Comparison of ENCODE assay signal across 12 mouse cellular contexts in the genomic region with DNA sequence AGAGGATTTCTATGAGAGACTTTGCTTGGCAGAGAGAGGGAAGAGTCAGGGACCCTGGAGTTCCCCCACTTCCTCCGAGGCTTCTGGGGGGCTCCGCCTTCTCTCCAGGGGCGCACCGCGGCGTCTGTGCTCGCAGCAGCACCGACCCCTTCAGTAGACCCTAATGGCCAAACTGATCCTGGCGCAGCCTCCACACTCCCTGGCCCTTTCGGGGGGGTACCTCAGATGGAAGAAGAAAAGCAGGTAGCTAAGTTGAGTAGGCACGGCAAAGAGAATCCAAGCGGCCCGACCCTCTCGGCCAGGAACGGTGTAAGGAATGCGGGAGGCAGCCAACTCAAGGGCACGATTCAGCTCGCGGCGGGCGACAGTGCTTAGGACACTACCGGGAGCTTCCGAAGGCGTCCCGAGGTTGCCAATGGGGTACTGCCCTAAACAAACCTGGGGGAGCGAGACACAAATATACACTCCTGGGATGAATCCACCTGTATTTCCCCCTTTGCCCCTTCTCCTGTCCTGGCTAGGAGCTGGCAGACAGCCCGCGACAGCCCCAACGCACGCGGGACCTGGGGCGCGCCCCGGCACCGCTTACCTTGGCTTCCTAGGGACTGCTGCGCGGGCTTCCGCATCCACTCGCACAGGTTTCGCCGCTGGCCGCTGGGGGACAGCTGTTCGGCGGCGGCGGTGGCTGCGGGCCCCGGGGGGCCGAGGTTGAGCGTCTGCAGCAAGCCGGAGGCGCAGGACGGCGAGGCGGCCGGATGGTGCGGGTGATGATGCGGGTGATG. TPM values are rescaled to one million over a fixed set of nuclear protein-coding genes. Genes with fewer than 3 reads are reported as not detected.
DNase-seq lines count a peak whose midpoint lies in the region; ATAC-seq and TF ChIP-seq lines count a peak whose summit lies in the region.
"Had no signal": no experiment of that assay in that cellular context is flagged by ENCODE, and none has a peak within 500 bp of the region (broad histone marks: within the 10 kb centered on the region; RNA-seq: fewer than 3 reads in every experiment).

No protein-coding gene starts in this region.

- WGBS in heart, embryonic 12.5 days, result under 1% methylated on average over 58 of the region's 58 CpGs
- under 1% methylated on average over 57 of the region's 58 CpGs for WGBS in embryonic facial prominence, embryonic 15.5 days
- 1% methylated on average over 58 of the region's 58 CpGs for WGBS in liver, embryonic 13.5 days (ENCODE audit: insufficient replicate concordance)

- H3K36me3 ChIP-seq in heart, embryonic 12.5 days, result no peaks in the 10 kb centered on the region
- no peaks in the 10 kb centered on the region for H3K36me3 ChIP-seq in E14TG2a.4 (ENCODE audit: insufficient read depth, low read length)
- H3K36me3 ChIP-seq in embryonic facial prominence, embryonic 15.5 days, result no peaks in the 10 kb centered on the region
- H3K36me3 ChIP-seq in liver, embryonic 13.5 days, result no peaks in the 10 kb centered on the region

- TF ChIP-seq CTCF in E14TG2a.4 (conservative IDR thresholded peaks at IDR 0.05; ENCODE audit: low read length), result no peak

- peaks cover 15% of the 10 kb centered on the region for H3K4me1 ChIP-seq in heart, embryonic 12.5 days (replicated peaks)
- H3K4me1 ChIP-seq in E14TG2a.4 (replicated peaks; ENCODE audit: low read depth, low read length), result peaks cover 50% of the 10 kb centered on the region
- peaks cover 27% of the 10 kb centered on the region for H3K4me1 ChIP-seq in embryonic facial prominence, embryonic 15.5 days
- H3K4me1 ChIP-seq in liver, embryonic 13.5 days (replicated peaks), result peaks cover 9% of the 10 kb centered on the region; the same call in 1 of the 2 replicates

- H3K9ac ChIP-seq in heart, embryonic 12.5 days, result no peak overlapping the region
- no peak overlapping the region for H3K9ac ChIP-seq in embryonic facial prominence, embryonic 15.5 days
- H3K9ac ChIP-seq in liver, embryonic 13.5 days, result no peak overlapping the region

- H3K4me3 ChIP-seq in heart, embryonic 12.5 days, result peak overlapping the region; percentile 19
- H3K4me3 ChIP-seq in E14TG2a.4 (replicated peaks; ENCODE audit: low read length), result peak overlapping the region; percentile 71
- peak overlapping the region; percentile 2; the same call in 1 of the 2 replicates for H3K4me3 ChIP-seq in embryonic facial prominence, embryonic 15.5 days (replicated peaks)
- H3K4me3 ChIP-seq in liver, embryonic 13.5 days (replicated peaks), result peak overlapping the region; percentile 21; the same call in 1 of the 2 replicates

- H3K9me3 ChIP-seq in heart, embryonic 12.5 days (replicated peaks), result no peaks in the 10 kb centered on the region
- no peaks in the 10 kb centered on the region for H3K9me3 ChIP-seq in E14TG2a.4 (ENCODE audit: low read length)
- no peaks in the 10 kb centered on the region for H3K9me3 ChIP-seq in embryonic facial prominence, embryonic 15.5 days (replicated peaks)
- H3K9me3 ChIP-seq in liver, embryonic 13.5 days (replicated peaks), result no peaks in the 10 kb centered on the region

- peak overlapping the region; percentile 42 for H3K4me2 ChIP-seq in heart, embryonic 12.5 days
- H3K4me2 ChIP-seq in embryonic facial prominence, embryonic 15.5 days (replicated peaks), result peak overlapping the region; percentile 28
- peak overlapping the region; percentile 19; the same call in 1 of the 2 replicates for H3K4me2 ChIP-seq in liver, embryonic 13.5 days

- H3K27ac ChIP-seq in heart, embryonic 12.5 days (ENCODE audit: poor library complexity, severe bottlenecking), result no peak overlapping the region
- H3K27ac ChIP-seq in embryonic facial prominence, embryonic 15.5 days (replicated peaks), result no peak overlapping the region
- no peak overlapping the region for H3K27ac ChIP-seq in liver, embryonic 13.5 days

- H3K27me3 ChIP-seq in heart, embryonic 12.5 days (replicated peaks), result peaks cover 97% of the 10 kb centered on the region
- H3K27me3 ChIP-seq in E14TG2a.4 (ENCODE audit: insufficient read depth, low read length), result peaks cover 100% of the 10 kb centered on the region
- peaks cover 99% of the 10 kb centered on the region for H3K27me3 ChIP-seq in embryonic facial prominence, embryonic 15.5 days
- H3K27me3 ChIP-seq in liver, embryonic 13.5 days, result peaks cover 100% of the 10 kb centered on the region

- no peak for DNase-seq in heart, adult 8-10 months (ENCODE audit: low spot score)
- no peak for DNase-seq in liver, embryonic 13.5 days
- no peak for DNase-seq in left cerebral cortex, adult 9 months (ENCODE audit: low spot score in 2 of 2)
- no peak for DNase-seq in retina, embryonic 14.5 days (ENCODE audit: low spot score)
- DNase-seq in cerebellum, adult 11-12 months, result no peak
- DNase-seq: cerebellum, postnatal 10 days had no signal

- no peak for ATAC-seq in heart, embryonic 12.5 days (ENCODE audit: insufficient number of reproducible peaks, low FRiP score)
- ATAC-seq in embryonic facial prominence, embryonic 15.5 days (ENCODE audit: insufficient number of reproducible peaks, low FRiP score, low TSS enrichment, low read depth), result no peak
- no peak for ATAC-seq in liver, embryonic 13.5 days (ENCODE audit: low read depth)

RNA-seq across cellular contexts. Expression of gene Cdx2, which starts 1.0 kb away (rescaled TPM):
- not detected in 2 replicates for polyA plus RNA-seq in heart, embryonic 12.5 days (2016; fragmentation: Nextera tagmentation; extraction: Ambion mirVana)
- not detected for total RNA-seq in heart, adult 8-10 months (2022)
- polyA plus RNA-seq in embryonic facial prominence, embryonic 15.5 days (2015; fragmentation: Nextera tagmentation; extraction: Ambion mirVana), result not detected in 2 replicates
- not detected in 2 replicates for polyA plus RNA-seq in liver, embryonic 13.5 days (2015; fragmentation: Nextera tagmentation; extraction: Ambion mirVana)
- total RNA-seq: adrenal gland, adult 18-20 months; gastrocnemius, postnatal 4 days; layer of hippocampus, postnatal 10 days had no signal

RNA-seq across cellular contexts. Expression of gene Urad, which starts 16.2 kb away (rescaled TPM):
- not detected in 2 replicates for polyA plus RNA-seq in heart, embryonic 12.5 days (2016; fragmentation: Nextera tagmentation; extraction: Ambion mirVana)
- total RNA-seq in heart, adult 8-10 months (2022), result not detected
- not detected in 2 replicates for polyA plus RNA-seq in embryonic facial prominence, embryonic 15.5 days (2015; fragmentation: Nextera tagmentation; extraction: Ambion mirVana)
- polyA plus RNA-seq in liver, embryonic 13.5 days (2015; fragmentation: Nextera tagmentation; extraction: Ambion mirVana), result 0.30 and 0.48 TPM in 2 replicates
- total RNA-seq: gastrocnemius, postnatal 4 days; layer of hippocampus, postnatal 10 days had no signal

RNA-seq across cellular contexts. Expression of gene Pdx1, which starts 36.3 kb away (rescaled TPM):
- polyA plus RNA-seq in heart, embryonic 12.5 days (2016; fragmentation: Nextera tagmentation; extraction: Ambion mirVana), result not detected in 2 replicates
- not detected for total RNA-seq in heart, adult 8-10 months (2022)
- not detected in 2 replicates for polyA plus RNA-seq in embryonic facial prominence, embryonic 15.5 days (2015; fragmentation: Nextera tagmentation; extraction: Ambion mirVana)
- polyA plus RNA-seq in liver, embryonic 13.5 days (2015; fragmentation: Nextera tagmentation; extraction: Ambion mirVana), result 0.16 TPM in 1 of 2 replicates, not detected in the other
- total RNA-seq: adrenal gland, adult 18-20 months; gastrocnemius, postnatal 4 days; layer of hippocampus, postnatal 10 days had no signal

Comparison
In these comparisons a context has a peak if more than half of its experiments do, and no peak if none do; other contexts are left out.
1. H3K4me3 ChIP-seq: peak in every context shown above with its lines; median percentile 71 in E14TG2a.4; 21 in liver, embryonic 13.5 days; 19 in heart, embryonic 12.5 days; 2 in embryonic facial prominence, embryonic 15.5 days.